Mouse (Mus musculus) C2C12 (cell line): ENCODE measurements at regions not wholly inside any gene's neighbourhood (a gene's known extent, or its start where the extent isn't known, plus 50 kb on each side); places are given as distances from the start of the nearest gene placed in this dataset.

ENCODE experiments used
- CTCF ChIP-seq: IDR thresholded peaks from one replicate; pipeline ENCODE4 v1.5.1; 2011; ENCODE audit not compliant: control insufficient read depth, insufficient read depth, insufficient read length
- MAX ChIP-seq: IDR thresholded peaks from one replicate; pipeline ENCODE4 v1.6.1; 2011; ENCODE audit warnings: mild to moderate bottlenecking, control low read depth

DNA sequence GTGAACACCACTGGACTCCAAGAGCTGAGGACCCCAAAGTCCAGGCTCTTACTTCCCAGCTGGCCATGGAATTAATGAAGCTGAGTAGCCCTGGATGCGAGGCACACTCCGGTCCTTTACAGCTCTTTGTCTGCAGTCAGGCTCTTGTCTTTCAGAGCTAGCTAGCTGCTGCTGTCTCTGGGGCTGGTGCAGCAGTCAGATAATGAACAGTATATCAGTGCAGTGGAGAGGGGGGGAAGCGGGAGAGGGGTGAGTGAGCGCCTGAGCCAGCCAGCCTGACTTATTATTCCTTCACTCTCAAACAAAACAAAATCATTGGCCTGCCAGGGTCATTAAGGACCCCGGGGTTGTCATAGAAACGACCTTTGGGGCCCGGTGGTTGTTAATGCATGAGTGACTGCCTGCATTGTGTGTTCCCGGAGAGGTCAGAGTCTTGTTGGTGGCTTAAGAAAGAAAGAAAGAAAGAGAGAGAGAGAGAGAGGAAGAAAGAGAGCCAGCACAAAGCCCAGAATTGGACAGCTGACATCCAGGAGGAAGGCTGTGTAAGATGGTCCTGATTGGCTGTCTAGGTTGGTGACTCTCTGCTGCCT is 350.2 kb upstream of the Zmiz1 start:
- no peak for TF ChIP-seq CTCF
- TF ChIP-seq MAX = no peak
